Mouse (Mus musculus) megakaryocyte progenitor cell, adult 5-6 weeks (primary cell): ENCODE data around the gene Lcmt1. TPM values are rescaled to one million over a fixed set of nuclear protein-coding genes. Genes with fewer than 3 reads are reported as not detected.

Experiments
- ATAC-seq: replicated peaks from 2 replicates; pipeline ENCODE4 v1.8.0; 2016; ENCODE audit warnings: mild to moderate bottlenecking, moderate TSS enrichment, inconsistent platforms; ENCODE audit not compliant: poor library complexity
- total RNA-seq, 2 experiments: library from RNA; stranded (forward) in 1 of 2; stranded (reverse) in 1 of 2; fragments of 157-497, 149-512 nt in 1 of 2; fragments of 200-1000 nt in 1 of 2; gene quantifications; 2 replicates each; pipeline versions ENCODE4 v1.2.3 to v1.2.4; 2015 to 2017

Gene Lcmt1
- total RNA-seq (2015), result 35.9 and 43.6 TPM in 2 replicates
- 45.4 and 48.0 TPM in 2 replicates for total RNA-seq (2017)

DNA sequence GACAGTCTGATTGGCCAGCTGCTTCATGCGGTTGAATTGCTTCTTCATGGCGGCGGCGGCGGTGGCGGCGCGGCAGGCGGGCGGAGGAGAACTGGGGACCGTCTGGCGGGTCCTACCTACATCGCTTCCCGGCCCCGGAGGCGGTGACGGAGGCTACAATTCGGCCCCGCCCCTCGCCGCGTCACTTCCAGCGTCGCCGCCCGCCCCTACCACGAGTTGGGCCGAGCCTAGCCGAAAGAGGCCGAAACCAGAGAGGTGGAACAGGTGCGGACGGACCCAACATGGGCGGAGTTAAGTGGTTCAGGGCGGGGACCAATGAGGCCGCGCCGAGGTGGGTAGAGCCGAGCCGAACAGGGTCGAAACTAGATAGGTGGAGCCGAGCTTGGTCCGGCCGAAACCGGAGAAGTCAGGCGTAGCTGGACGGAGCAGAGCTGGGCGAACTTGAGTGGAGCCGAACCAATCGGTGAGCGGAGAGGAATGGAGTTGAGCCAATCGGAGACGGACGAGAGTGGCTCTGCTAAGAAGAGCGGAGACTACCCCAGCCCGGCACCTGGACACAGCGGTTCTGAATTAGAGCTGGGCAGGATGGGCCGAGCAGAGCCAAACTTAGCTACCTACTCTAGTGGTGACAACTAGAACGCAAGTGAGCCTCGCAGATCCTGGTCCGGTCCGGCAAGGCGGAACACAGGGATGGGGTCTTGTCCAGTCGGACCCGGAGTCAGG lies at the start of gene Lcmt1, which contains the start of gene Arhgap17:
Gene Lcmt1 (plus strand): TSS at position 26 of the 723 bp plus-strand sequence.
Gene Arhgap17 (minus strand): TSS at position 157 of the 723 bp plus-strand sequence.
- peak; percentile 59 for ATAC-seq

DNA sequence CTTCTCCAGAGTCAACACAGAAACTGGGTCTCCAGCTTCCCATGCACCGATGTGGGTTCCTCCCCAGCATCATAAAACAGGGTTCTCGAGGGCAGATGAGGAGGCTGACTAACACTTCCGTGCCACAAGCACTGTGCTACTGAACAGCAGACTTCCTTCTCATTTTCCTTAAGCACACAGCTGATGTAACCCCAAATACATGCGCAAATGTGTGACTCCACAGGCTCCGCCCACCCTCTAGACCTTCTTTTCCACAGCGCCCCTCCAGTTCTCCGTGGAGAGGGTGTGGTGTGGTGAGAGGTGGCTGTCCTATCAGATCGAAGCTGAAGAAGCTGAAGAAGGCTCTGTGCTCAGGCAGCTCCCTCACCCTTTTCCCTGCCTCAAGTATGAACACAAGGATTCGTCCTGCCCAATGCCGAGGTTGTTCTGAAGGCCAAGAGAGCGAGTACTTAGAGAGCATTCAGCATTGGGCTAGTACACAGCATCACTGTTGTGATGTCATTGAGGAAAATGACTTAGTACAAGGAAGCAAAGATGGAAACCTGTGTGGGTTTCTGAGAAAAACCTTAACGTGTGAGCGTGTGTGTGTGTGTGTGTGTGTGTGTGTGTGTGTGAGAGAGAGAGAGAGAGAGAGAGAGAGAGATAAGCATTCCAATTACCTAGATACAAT lies 47.0 kb upstream of the Lcmt1 start:
- peak; percentile 92 for ATAC-seq

DNA sequence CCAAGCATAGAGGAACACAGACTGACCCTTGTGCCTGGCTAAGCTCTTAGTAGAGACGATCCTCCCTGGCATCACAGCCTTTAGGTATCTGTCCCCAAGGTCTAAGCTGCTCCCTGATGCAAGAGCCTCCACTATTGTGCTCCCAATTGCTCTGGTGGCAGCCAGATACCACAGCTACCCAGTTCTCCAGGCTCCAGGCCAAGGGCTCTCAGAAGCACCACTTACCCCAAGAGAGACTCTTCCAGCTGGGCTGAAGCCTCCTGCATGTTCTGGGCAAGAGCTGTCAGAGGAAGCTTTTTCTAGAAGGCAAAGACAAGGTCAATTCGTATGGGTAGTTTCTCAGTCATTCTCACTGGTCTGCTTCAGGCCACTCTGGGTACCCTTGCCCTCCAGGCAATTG lies 46.2 kb upstream of the Lcmt1 start:
- no peak for ATAC-seq

DNA sequence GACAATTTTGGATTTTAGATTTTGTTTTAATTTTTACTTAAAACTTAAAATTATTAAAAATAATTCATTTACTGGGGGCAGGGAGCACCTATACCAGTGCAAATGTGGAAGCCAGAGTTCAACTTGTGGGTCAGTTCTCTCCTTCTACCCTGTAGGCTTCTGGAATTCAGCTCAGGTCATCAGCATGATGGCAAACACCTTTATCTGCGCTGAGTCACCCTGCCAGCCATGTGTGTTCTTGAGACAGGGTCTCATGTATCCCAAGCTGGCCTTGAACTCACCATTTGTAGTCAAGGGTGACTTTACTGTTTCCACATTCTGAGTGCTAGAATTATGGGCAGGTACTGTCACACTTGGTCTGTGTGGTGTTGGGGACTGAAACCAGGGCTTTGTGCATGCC lies 45.5 kb upstream of the Lcmt1 start:
- ATAC-seq, result no peak

DNA sequence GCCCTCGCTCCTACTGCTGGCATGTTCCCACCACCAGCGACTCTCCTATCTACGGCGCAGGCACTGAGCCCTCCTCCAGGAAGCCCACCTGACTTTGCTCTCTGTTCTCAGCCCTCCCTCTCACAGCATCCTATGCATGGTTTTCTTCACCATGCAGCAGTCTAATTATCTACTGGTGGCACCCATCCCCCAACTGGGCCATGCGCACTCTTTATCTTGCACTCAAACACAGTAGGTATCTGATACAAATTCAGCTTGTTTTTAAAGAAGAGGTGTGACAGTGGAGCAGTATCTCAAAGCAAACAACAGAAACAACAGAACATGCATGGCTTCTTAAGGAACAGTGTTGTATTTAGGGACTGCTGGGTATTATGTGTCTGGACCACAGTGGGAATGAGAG lies 43.5 kb upstream of the Lcmt1 start:
- ATAC-seq, result no peak

DNA sequence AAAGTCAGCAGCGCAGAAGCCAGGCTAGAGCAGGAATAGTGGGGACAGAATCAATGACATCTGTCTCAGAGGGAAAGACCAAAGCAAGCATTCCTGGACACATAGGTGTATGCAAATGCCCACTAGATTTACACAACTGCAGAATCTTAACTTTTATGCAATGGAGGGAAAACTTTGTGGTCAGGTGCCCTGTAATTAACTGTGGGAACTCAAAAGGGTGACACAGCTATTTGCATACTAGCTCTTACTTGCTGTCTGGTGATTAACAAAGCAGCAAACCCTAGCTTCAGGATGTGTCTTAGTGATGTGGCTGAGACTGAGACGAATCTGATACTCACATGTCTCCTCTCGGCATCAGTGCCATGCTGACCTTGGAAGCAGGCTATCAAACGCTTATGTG lies 42.7 kb upstream of the Lcmt1 start:
- no peak for ATAC-seq

DNA sequence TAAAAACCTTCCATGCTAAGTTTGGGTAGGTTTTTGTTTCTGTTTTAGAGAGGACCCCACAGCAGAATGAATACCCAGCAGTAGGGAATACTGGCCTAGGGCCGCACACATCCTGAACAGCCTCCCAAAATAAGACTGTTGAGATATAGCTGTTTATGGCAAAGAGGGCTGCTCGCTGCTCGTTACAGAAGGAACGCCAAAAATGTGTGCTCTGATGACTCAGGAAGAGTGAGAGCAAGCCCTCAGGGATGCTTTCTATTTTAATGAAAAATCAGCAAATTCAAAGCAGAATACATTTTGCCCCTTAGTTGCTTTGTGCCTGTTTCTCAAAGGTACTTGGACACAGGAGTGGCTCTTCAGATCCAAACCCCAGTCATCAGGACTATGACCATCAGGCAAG lies 41.7 kb upstream of the Lcmt1 start:
- ATAC-seq, result no peak

DNA sequence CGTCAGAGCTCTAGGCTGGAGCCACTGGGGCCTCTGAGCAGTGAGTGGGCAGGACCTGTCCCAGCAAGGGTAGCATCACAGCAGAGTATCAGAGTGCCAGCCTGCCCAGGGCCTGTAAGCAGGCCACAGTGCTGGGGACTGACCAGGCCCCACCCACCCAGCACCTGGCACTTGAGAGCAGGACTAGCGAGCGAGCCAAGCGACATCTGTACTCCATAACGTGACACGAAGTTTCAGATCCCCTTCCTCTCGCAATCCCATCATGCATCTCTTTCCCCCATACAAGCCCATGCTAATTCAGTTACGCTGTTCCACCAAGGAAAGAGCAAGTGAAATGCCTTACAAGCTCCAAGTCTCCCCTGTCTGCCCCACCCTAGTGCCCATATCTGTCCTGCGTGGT lies 39.1 kb upstream of the Lcmt1 start:
- ATAC-seq, result peak; percentile 72

DNA sequence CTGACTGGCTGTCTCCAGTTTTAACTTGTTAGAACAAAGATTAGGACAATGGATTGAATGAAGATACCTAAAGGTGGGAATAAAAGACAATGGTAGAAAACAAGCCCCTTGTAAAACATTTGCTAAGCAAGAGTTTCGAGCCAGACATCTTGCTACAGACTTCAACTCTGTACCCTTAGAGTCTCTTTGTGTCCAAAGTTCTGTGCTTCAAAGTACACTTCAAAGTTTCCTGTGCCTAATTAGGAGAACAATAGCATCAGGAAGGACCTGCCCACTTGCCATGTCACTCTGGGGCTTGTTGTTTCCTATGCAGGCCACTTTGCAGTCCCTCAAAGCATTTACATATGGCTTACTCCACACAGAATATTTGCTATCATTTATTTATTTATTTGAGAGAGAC lies 33.3 kb upstream of the Lcmt1 start:
- ATAC-seq, result no peak

DNA sequence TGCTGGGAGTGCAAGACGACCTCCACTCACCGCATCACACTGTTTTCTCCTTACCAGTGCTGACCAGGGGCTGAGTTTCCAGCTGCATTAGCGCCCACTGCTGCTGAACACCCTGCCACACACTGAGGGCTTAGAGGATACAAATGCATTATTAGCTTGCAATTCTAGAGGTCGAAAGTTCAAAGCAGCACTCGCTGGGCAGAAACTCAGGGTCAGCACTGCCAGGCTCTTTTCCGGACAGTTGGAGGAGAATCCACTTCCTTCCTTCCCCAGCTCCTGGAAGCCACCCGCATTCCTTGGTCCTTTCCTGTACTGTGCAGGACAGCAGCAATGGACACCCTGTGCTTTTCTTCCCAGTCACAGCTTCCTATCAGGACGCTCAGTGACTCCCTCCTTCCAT lies 31.2 kb upstream of the Lcmt1 start:
- no peak for ATAC-seq

DNA sequence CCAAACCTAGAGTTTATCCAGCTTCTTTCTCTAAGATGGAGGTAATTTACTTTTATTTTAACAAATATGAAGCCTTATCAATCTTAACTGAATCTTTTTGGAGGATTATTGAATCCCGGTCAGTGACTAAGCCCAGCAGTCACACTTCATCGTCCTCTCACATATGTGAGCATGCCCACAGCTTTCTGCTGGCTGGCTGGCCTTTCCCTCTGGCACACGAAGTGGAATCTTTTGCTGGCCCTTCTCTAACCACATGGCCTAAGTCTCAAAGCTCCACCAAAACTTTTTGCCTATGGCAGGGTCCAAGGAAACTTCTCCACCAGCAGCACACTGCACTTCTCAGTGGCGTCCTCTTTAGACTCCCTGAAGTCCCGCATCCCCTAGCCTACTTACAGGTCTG lies 27.7 kb upstream of the Lcmt1 start:
- no peak for ATAC-seq

DNA sequence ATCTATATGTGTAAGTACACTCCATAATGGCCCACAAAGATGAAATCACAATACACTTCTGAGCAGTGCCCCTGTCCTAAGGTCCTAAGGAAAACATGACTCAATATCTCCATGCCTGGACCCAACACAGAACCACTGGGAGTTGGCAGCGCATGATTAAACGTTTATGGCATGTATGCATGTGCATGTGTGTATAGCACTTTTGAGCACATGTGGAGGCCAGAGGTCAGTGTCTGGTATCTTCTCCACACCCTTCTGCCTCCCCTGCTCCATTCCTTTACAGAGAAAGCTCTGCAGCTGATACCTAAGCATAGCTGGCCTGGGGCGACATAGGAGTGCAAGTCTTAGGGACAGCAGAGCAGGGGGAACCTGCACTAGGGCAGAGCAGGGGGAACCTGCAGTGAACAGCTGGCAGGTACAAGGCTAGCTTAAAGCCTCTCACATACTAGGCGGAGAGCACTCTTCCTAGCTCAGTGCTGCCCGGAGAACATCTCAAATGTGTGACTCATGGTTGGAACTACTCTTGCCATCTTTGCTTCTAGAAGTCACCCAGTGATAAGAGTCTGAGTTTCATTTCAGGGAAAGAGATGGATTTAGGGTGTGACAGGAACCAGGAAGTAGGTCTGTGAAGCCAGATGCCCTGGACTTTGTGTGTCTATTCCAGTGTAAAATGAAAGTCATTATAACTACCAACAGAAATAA lies 25.4 kb upstream of the Lcmt1 start:
- peak; percentile 14; the same call in 1 of the 2 replicates for ATAC-seq

DNA sequence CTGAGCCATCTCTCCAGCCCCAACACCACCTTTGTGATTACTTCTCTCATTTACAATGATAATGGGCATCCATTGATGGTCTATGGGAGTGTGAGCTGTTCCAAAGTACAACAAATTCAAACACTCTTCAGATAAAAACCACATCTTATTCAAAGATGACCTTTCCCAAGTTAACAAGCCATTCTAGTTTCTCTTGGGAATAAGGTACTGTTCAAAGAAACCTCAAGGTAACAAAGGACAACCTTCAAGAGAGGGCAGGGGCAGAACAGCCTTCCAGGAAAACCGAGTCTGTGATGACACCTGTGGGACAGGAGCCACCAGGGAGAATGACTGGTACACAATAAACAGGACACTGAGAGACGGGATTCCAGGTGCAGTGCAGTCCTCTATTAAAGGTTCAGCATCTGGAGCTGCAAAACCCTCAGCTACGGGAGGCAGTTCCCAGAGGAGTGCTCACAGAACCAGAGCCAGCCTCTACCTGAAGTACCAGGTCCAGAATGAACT lies 24.5 kb upstream of the Lcmt1 start:
- ATAC-seq, result no peak

DNA sequence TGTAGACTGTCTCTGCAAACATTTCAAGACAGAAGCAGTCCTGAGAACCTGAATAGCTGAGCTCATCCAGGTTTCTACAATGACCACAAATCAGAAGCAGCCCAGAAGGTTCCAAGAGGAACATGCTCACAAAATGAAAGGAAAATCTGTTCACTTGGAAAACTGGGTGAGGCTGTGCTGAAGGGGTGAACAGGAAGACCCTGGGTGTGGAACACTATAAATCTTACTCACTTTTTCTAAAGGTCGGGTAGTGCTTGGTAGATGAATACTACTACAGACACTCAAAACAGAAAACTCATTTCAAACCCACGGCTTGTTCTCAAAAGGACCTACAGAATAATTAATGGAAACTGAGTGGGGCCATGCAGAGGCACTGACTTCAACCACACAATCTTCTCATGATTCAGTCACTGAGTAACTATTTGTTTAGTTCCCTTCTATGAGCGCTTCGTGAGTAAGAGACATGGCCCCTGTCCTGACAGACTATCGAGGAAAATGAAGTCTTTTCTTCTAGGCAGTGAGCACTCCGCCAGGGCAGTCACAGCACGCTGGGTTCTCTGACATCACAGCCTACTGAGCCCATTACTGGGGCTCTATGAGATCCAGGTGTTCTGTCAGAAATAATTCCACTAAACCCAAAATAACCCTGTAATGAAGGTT lies 22.8 kb upstream of the Lcmt1 start:
- ATAC-seq, result no peak

DNA sequence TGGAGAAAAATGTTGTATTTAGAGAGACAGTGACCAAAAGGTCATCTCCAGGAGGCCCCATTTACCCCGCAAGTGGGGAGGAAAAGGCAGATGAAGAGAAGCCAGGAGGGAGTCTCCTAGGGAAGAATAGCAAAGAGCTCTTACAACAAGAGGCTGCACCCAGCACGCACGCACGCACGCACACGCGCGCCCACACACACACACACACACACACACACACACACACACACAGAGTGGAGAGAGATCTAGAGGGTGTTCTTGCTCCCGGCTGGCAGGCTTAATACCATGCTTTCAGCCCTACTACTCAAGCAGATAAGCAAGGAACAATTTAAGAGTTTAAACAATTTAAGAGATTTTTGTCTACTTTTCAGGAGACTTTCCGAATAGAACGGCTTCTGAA lies 19.8 kb upstream of the Lcmt1 start:
- no peak for ATAC-seq

DNA sequence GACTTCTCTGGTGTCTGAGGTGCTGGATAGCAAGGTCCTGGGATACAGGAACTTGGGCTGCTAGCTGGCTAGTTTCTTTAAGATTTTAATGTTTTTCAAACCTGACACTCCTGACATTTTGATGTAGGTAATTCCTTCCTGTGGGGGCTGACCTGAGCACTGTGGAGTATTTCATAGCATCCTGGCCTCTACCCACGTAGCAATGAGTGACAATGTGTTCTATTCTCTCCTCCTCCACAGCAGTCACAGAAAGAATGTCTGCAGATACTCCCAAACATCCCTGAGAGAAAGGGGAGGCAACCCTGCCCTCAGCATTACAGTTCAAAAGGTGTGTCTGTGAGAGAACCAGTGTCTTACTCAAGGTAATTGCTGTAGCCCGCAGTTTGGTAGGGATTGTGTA lies 19.3 kb upstream of the Lcmt1 start:
- no peak for ATAC-seq

DNA sequence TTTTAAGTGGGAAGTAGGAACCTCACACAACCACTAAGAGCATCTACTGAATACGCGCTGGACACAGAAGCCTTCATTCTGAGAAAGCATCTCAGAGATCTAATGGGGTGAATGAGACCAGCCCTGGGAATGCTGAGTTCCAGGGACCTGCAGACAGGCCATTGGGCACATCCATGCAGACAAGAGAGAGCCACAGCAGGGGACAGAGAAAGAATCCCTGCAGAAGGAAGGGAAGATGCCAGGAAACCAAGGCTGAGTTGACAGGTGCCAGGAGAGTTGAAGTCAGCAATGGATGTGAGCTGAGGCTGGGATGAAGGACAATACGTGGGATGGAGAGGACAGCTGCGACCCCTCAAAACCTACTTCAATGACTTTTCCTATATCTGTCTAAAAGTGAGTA lies 16.5 kb upstream of the Lcmt1 start:
- ATAC-seq, result no peak

DNA sequence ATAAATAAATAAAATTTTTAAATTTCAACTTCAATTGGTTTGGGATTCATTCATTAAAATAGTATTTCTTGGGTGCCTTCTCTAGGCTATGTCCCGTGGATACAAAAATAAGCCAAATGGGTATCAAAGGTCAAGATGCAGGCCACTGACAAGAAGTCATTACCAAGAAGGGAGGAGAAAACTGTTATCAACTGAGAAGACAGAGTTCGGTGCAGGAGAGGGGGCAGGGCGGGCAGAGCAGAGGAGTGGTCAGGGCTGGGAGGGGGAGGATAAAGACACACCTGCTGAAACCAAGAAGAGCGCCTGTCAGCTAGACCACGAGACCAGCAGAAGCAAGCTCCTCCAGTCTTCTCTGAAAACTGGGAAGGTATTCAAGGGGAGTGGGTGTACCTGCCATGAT lies 15.7 kb upstream of the Lcmt1 start:
- ATAC-seq, result peak; percentile 43

DNA sequence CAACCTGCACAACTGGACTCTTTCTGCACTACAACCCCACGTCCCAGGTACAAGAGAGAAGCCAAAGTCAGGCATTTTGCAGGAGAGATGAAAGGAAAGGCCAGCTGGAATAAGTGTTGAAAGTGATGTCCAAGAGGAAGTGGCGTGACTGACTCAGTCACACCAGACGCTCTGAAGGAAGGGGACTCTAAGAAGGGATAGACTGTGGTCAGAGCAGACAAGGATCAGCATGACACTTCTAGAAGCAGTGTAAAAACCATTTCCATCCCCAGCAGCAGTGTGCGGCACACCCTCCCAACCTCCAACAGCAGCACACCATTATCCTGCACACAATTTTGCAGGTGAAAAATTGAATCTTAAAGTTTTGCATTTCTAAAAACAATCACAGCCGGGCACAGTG lies 15.2 kb upstream of the Lcmt1 start:
- ATAC-seq, result peak; percentile 49; the same call in 1 of the 2 replicates

DNA sequence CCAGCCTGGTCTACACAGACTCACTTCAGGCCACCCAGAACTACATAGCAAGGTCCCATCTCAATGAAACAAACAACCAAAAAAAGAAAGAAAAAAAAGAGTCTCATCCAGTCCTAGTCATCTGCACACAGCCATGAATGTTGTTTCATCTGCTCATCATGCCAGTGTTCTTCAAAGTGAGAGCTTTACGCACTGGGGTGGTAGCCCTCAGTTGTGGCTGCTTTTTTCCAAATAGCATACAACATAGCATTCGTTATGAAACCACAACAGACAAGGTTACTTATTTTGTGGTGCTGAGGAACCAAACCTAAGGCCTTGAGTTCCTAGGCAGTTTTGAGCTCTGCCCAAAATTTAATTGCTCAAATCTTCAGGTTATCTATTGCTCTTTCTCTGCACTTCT lies 14.7 kb upstream of the Lcmt1 start:
- ATAC-seq, result no peak

DNA sequence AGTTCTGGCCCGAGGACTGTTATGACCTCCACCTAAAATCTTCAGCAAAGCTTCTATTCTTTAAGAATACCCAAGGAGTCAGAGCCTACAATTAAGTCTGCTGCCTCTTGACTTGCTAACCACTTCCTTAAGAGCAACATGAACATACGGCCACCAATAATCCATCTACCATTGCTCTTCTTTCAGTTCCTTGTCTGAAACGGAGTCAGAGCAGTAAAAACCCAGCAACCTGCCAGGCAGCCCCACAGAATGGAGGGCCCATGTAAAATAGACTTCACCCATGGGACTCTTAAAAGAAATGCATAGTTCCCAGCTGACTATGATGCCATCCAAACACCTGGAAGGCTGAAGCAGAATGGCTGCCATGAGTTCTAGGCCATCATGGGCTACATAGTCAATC lies 13.4 kb upstream of the Lcmt1 start:
- peak; percentile 45 for ATAC-seq
